Mouse (Mus musculus) skeletal muscle tissue, adult 2 months (tissue): ENCODE measurements at regions not wholly inside any gene's neighbourhood (a gene's known extent, or its start where the extent isn't known, plus 50 kb on each side); places are given as distances from the start of the nearest gene placed in this dataset.
A peak's percentile ranks its signal among the peaks of the same experiment; 100 is the strongest.

ENCODE experiments used
- DNase-seq: peaks from one replicate; pipeline ENCODE4 v3.0.0-alpha.2; 2012; ENCODE audit warnings: low read depth, low spot score

- no peak for DNase-seq
Measured at GRCm38 (mm10) chr1:92340644-92341043, 133.0 kb downstream of the Ndufa10 start.

DNA sequence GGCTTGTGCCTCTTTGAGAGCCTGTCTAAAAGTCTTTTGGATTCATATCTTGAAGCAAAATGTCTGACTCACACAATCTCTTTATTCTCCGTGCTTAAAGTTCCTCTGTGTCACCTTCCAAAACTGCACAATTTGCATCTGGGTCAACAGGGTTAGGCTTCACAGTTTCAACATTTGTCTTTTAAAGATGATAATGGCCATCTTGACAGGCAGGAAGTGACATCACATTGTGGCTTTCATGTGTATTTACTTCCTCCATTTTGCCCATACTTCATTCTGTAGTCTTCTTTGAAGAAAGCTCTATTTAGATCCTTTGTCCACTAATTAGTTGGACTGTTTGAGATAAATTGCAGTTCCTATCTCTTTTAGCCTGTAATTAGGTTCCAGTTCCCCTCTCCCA lies 135.1 kb downstream of the Ndufa10 start:
- no peak for DNase-seq

DNA sequence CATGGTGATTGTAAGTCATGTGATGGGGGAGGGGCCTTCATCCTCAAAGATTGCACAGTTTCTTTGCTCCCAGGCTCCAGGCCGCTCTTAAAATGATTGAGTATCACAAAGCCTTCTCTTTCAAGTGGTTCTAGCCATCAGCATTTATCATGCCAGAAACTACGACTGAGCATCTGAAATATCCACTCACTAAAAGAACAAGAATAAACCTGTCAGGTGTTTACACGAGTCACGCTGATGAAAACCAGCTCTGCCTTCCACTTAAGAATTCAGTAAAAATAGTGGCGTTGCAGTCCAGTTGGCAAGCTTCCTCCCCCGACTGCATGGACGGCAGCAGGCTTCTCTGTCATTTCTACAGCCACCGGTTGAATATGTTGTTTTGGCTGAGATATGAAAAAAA lies 136.2 kb downstream of the Ndufa10 start:
- no peak for DNase-seq

DNA sequence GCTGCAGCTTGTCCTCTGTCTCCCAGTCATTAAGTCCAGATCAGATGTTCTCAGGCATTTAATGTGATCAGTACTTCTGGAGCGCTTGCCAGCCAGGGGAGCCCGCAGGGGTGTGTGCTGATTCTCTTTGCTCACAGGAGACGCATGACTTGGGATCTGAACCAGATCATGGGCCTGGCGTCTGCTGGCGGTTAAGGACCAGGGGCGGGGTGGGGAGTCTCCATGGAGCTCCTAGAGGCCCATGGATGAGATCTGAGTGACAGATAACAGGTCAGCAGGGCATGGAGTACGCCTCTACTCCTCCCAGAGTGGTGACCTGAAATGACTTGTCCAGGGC lies 136.7 kb upstream of the Hdac4 start:
- peak; percentile 49 for DNase-seq

DNA sequence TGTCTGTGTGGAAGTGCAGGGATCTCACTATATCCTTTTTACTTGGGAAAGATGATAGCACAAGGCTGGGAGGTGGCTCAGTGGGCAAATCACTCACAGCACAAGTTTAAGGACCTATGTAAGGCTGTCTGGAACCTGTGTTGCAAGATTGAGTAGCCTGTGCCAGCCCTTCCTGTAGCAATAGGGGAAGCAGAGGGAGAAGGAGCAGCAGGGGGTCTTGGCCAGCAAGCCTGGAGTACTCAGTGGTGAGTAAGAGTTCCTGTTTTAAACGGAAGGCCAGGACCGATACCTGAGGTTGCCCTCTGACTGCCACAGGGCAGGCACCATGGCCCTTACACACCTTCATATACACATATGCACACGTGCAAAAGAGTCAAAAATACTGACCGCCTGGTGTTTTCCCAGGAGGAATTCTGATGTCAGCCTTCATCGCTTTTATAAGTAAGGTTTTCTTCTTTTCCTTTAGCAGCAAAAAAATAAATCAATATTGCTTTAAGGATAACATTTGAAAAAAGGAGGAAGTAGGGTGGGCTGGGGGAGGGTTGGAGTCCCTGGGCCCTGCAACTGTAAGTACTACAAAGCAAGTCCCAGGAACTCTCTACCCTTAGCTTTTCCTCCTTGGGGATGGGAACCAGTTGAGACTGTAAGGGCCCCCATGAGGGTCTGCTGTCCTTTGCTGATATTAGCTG lies 136.2 kb upstream of the Hdac4 start:
- no peak for DNase-seq

DNA sequence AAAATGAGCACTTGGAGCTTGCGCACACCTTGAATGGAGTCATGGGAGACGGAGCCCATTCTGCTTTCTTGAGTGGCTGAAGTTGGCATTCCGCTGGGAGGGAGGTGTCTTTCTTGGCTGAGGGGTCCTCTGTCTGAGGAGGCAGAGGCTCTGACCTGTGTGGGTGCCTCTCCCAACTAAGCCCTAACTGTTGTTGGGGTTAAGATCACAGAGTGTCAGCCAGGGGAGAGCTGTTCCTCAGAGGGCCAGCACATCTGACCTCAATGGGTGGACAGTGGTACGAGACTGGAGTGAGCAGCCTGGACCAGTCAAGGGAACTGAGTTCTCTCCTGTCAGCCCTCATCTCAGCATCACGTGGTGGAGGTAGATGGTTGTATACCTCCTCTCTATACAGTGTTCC lies 134.7 kb upstream of the Hdac4 start:
- DNase-seq, result no peak

DNA sequence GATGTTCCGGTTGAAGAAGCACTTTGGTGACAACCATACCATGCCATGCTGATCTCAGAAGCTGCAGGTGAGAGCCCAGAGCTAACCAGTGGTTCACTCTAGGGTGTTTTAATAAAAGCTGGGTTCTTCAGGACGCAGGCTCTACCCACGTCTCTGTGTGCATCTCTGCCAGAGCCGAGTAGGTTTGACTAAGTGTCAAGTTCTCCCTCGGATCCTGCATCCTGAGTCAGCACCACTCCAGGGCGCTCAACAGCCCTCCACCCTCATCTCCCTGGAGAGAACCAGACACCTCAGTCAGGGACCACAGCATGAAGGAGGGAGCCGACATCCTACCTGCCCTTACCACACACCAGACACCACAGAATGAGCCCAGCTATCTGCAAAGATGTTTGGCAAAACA lies 134.0 kb upstream of the Hdac4 start:
- DNase-seq, result no peak

DNA sequence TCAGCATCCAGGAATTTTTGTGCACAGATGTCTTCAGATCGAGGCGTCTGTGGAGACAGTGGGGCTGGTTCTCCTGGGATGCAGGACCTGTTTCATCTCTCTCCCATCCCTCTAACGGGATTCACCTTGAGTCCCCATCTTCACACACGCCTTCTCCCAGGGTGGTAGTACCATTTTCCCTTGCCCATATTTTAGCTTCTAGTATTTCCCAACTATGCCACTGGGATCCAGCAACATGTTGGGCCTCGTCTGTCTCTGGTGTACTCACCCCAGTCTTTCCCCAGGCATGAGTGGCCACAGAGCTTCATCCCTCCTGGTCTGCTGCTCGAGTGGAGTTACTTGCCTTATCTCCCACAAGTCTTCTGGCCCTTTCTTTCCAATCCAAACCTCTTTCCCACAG lies 131.6 kb upstream of the Hdac4 start:
- no peak for DNase-seq

GRCm38 (mm10) chr1:92325281-92325680 lies 129.8 kb upstream of the Hdac4 start:
- DNase-seq, result no peak

GRCm38 (mm10) chr1:92324091-92324950 lies 128.8 kb upstream of the Hdac4 start:
- no peak for DNase-seq

- DNase-seq, result no peak
Measured at GRCm38 (mm10) chr1:92317131-92317530, 121.6 kb upstream of the Hdac4 start.

DNA sequence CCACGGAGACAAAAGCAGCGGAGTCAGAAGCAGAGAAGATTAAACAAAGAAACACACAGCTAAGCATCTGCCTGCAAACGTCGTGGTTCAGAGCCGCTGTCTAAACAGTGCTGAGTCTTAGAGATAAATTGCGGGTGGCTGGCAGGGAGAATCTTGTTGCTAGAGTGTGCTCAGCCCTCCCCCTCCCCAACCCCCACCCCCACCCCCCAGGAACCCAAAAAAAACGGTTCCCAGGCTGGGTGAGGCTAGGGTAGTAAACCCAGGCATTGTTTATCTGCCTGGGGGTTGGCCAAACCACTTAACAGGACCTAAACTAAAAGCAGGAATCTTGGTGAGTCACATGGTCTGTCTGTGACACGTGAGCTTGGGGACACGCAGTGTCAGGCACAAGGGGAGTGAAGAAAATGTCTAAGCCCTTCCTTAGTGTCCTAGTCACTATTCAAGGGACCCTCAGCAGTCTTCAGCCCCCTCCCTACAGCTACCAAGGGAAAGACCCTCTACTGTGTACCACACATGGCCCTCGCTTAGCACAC lies 120.8 kb upstream of the Hdac4 start:
- no peak for DNase-seq

- DNase-seq, result no peak
Measured at GRCm38 (mm10) chr1:92313001-92313597, 117.6 kb upstream of the Hdac4 start.

DNA sequence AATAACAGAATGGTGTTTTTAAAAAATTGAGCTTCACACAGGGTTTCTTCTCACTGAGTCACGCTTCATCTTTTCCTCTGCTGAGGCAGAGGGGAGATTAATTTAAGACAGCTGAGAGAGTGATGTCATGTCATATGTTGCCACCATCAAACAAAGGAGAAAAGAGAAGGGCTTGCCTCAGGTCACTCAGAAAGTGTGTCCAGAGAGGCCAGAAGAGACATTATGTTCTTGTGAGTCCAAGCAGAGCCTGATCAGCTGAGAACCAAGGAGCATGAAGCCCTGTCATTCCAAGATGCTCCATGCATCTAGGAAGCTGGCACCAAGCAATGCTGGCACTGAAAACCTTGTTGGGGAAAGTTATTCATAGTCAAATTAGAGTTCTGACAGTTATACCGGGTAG lies 114.4 kb upstream of the Hdac4 start:
- no peak for DNase-seq

- DNase-seq, result no peak
Measured at GRCm38 (mm10) chr1:92309381-92309780, 113.9 kb upstream of the Hdac4 start.

DNA sequence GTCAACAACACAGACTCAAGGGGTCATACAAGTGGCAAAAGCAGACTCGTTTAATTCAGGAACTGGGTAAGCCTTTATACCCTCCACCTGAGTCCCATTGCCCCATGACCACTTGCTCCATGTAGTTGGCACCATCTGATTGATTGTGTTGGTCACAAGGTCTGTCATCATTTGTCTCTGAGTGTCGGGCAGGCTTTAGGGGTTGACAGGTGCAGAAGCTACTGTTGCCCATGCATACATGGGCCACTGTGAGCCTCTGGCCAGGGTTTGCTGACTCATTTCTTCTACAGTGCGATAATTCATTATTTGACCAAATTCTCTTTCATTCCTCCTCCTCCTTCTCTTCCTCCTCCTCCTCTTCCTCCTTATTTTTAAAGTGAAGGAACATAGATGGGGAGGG lies 113.0 kb upstream of the Hdac4 start:
- DNase-seq, result no peak

- DNase-seq, result no peak
Measured at GRCm38 (mm10) chr1:92306042-92306441, 110.5 kb upstream of the Hdac4 start.

DNA sequence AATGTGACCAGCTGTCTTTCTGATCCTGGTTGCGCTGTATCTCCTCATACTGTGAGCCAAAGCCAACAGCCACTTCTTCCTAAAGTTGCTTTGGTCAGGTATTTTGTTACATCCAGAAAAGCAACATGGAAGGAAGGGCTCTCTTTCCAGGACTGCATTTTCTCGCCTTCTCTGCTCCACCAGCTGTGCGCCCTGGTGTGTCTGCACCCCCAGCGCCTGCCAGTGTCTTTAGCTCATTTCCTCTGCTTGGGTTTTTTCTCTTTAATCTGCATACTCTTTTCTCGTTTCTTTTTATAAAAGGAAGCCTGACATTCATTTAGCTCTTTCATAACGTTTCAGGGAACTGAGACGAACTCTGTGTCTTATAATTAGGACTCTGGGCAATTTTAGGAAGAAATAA lies 103.5 kb upstream of the Hdac4 start:
- no peak for DNase-seq

GRCm38 (mm10) chr1:92292681-92293380 lies 97.3 kb upstream of the Hdac4 start:
- no peak for DNase-seq

DNA sequence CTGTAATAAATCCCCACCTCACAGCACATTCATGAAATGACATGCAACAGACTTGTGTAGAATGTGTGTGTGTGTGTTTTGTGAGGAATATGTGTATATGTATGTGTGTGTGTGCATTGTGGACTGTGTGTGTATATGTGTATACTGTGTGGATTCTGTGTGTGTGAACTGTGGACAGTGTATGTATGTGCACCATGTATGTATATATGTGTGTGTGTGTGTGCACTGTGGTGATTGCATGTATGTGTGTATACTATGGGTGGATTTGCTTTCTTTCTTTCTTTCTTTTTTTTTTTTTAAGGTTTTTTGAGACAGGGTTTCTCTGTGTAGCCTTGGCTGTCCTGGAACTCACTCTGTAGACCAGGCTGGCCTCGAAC lies 91.5 kb upstream of the Hdac4 start:
- DNase-seq, result no peak

DNA sequence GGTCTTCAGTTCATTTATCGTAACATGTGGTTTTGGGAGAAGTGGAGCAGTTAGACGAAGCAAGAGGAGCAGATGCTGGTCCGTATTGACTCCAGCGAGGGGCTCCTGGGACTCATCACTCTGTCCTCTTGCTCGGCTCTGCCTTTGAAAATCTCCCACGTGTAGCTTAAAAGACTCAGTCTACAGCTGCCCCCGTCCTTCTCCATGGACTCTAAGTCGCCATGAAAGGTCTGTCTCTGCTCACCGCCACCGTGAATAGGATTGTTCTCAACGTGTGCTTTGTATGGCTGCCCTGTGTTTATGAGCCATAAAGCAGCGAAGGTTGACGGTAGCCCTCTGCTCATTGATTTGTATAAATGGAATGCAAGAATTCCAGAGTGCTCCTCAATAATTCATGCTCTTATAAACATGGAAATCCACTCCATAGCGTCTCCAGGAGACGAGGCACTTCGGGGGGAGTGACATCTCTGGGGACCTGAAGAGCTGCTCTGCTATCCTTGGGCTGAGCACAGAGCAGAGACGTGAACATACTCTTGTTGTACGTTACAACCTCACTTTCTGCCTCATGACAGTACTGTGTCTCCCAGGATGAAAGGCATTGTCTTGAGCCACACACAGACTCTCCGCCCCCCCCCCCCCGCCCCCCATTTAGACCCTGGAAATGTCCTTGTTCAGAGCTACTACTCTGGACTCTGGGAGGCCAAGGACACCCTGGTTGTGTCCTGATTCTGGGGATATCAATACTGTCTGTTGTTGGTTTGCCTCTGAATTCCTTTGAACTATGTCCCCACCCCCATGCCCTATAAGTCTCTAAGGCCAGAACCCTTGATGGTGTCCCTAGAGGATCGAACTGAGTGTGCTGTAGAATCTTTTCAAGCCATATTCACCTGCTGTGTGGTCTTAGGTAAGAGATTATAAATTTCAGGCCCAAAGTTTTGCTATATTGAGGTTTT lies 90.8 kb upstream of the Hdac4 start:
- no peak for DNase-seq
